Mouse (Mus musculus) mesoderm, embryonic 11.5 days (tissue): ENCODE results near the gene Ap3b1.

ENCODE experiments used
- DNase-seq: peaks from one replicate; pipeline ENCODE4 v3.0.0-alpha.2; 2012; ENCODE audit warnings: low read depth, low spot score

Ap3b1 gene

GRCm38 (mm10) chr13:94375526-94376390 lies 17.0 kb downstream of the Ap3b1 start:
- DNase-seq: no peak

- no peak for DNase-seq
Measured at GRCm38 (mm10) chr13:94379006-94379405, 20.2 kb downstream of the Ap3b1 start.

GRCm38 (mm10) chr13:94381427-94381826 lies 22.7 kb downstream of the Ap3b1 start:
- no peak for DNase-seq

GRCm38 (mm10) chr13:94381829-94382675 lies 23.3 kb downstream of the Ap3b1 start:
- no peak for DNase-seq

- no peak for DNase-seq
Measured at GRCm38 (mm10) chr13:94384931-94385570, 26.3 kb downstream of the Ap3b1 start.

- no peak for DNase-seq
Measured at GRCm38 (mm10) chr13:94388566-94388965, 29.8 kb downstream of the Ap3b1 start.

- no peak for DNase-seq
Measured at GRCm38 (mm10) chr13:94389541-94389940, 30.8 kb downstream of the Ap3b1 start.

GRCm38 (mm10) chr13:94392282-94392681 lies 33.5 kb downstream of the Ap3b1 start:
- no peak for DNase-seq

- no peak for DNase-seq
Measured at GRCm38 (mm10) chr13:94394486-94394885, 35.7 kb downstream of the Ap3b1 start.

GRCm38 (mm10) chr13:94395763-94396162 lies 37.0 kb downstream of the Ap3b1 start:
- no peak for DNase-seq

- DNase-seq: no peak
Measured at GRCm38 (mm10) chr13:94396392-94396920, 37.7 kb downstream of the Ap3b1 start.

- DNase-seq: no peak
Measured at GRCm38 (mm10) chr13:94398568-94399374, 40.0 kb downstream of the Ap3b1 start.

GRCm38 (mm10) chr13:94400465-94400864 lies 41.7 kb downstream of the Ap3b1 start:
- DNase-seq: no peak

GRCm38 (mm10) chr13:94423600-94423999 lies 64.8 kb downstream of the Ap3b1 start:
- DNase-seq: no peak

- no peak for DNase-seq
Measured at GRCm38 (mm10) chr13:94429567-94429966, 70.8 kb downstream of the Ap3b1 start.

GRCm38 (mm10) chr13:94439386-94439785 lies 80.6 kb downstream of the Ap3b1 start:
- no peak for DNase-seq

- no peak for DNase-seq
Measured at GRCm38 (mm10) chr13:94441199-94441598, 82.4 kb downstream of the Ap3b1 start.

- no peak for DNase-seq
Measured at GRCm38 (mm10) chr13:94443411-94443810, 84.7 kb downstream of the Ap3b1 start.

GRCm38 (mm10) chr13:94445103-94445502 lies 86.3 kb downstream of the Ap3b1 start:
- DNase-seq: no peak

- no peak for DNase-seq
Measured at GRCm38 (mm10) chr13:94447003-94447402, 88.2 kb downstream of the Ap3b1 start.

GRCm38 (mm10) chr13:94449593-94449992 lies 90.8 kb downstream of the Ap3b1 start:
- no peak for DNase-seq
